Mouse (Mus musculus): ENCODE measurements around the gene Adh7. TPM values are rescaled to one million over a fixed set of nuclear protein-coding genes. Genes with fewer than 3 reads are reported as not detected.

Adh7 gene
- polyA plus RNA-seq, 1 experiment from 2014 or later = 1.1 TPM

- H3K9me3 ChIP-seq = no peaks in the 10 kb centered on the region
- no peak overlapping the region for H3K9ac ChIP-seq
- WGBS = 81% methylated on average over 4 of the region's 4 CpGs
- no peak for ATAC-seq (ENCODE audit: low FRiP score)
- no peak overlapping the region for H3K27ac ChIP-seq
- H3K36me3 ChIP-seq = no peaks in the 10 kb centered on the region
- no peak overlapping the region for H3K4me3 ChIP-seq
- H3K4me1 ChIP-seq (replicated peaks) = no peaks in the 10 kb centered on the region
- no peaks in the 10 kb centered on the region for H3K27me3 ChIP-seq
- H3K4me2 ChIP-seq = no peak overlapping the region
These were observed 45.0 kb downstream of the Adh7 start for GRCm38 (mm10) chr3:138262568-138262967.

GRCm38 (mm10) chr3:138263154-138263930, 45.8 kb downstream of the Adh7 start:
- Histone ChIP-seq H3K27ac (no peak overlapping the region), H3K4me2 (no peak overlapping the region), H3K4me1 (replicated peaks) (no peaks in the 10 kb centered on the region), H3K9ac (no peak overlapping the region), H3K36me3 (no peaks in the 10 kb centered on the region), H3K27me3 (no peaks in the 10 kb centered on the region), H3K4me3 (no peak overlapping the region), H3K9me3 (no peaks in the 10 kb centered on the region)
- WGBS = 89% methylated on average over 5 of the region's 5 CpGs
- no peak for ATAC-seq (ENCODE audit: low FRiP score)

GRCm38 (mm10) chr3:138264648-138265047, 47.1 kb downstream of the Adh7 start:
- Histone ChIP-seq H3K4me2 (no peak overlapping the region), H3K4me1 (replicated peaks) (no peaks in the 10 kb centered on the region), H3K27ac (no peak overlapping the region), H3K36me3 (no peaks in the 10 kb centered on the region), H3K9me3 (no peaks in the 10 kb centered on the region), H3K4me3 (no peak overlapping the region), H3K9ac (no peak overlapping the region), H3K27me3 (no peaks in the 10 kb centered on the region)
- ATAC-seq (ENCODE audit: low FRiP score) = no peak
- whole genome bisulfite sequencing = 83% methylated on average over 3 of the region's 3 CpGs

GRCm38 (mm10) chr3:138270507-138270906, 52.9 kb downstream of the Adh7 start:
- H3K4me3 ChIP-seq = no peak overlapping the region
- no peaks in the 10 kb centered on the region for H3K27me3 ChIP-seq
- no peak overlapping the region for H3K9ac ChIP-seq
- no peak overlapping the region for H3K4me2 ChIP-seq
- H3K9me3 ChIP-seq = no peaks in the 10 kb centered on the region
- 31% methylated on average over 1 of the region's 1 CpGs for WGBS
- no peaks in the 10 kb centered on the region for H3K4me1 ChIP-seq (replicated peaks)
- no peak for ATAC-seq (ENCODE audit: low FRiP score)
- no peak overlapping the region for H3K27ac ChIP-seq
- no peaks in the 10 kb centered on the region for H3K36me3 ChIP-seq

GRCm38 (mm10) chr3:138271297-138271696, 53.7 kb downstream of the Adh7 start:
- Histone ChIP-seq H3K4me3 (no peak overlapping the region), H3K27me3 (no peaks in the 10 kb centered on the region), H3K4me1 (replicated peaks) (no peaks in the 10 kb centered on the region), H3K36me3 (no peaks in the 10 kb centered on the region), H3K9ac (no peak overlapping the region), H3K9me3 (no peaks in the 10 kb centered on the region), H3K4me2 (no peak overlapping the region), H3K27ac (no peak overlapping the region)
- no peak for ATAC-seq (ENCODE audit: low FRiP score)
- WGBS = 97% methylated on average over 2 of the region's 2 CpGs

GRCm38 (mm10) chr3:138273080-138273479, 55.5 kb downstream of the Adh7 start:
- H3K4me3 ChIP-seq = no peak overlapping the region
- H3K4me1 ChIP-seq (replicated peaks) = no peaks in the 10 kb centered on the region
- no peaks in the 10 kb centered on the region for H3K36me3 ChIP-seq
- no peak overlapping the region for H3K27ac ChIP-seq
- ATAC-seq (ENCODE audit: low FRiP score) = no peak
- H3K9me3 ChIP-seq = no peaks in the 10 kb centered on the region
- H3K27me3 ChIP-seq = no peaks in the 10 kb centered on the region
- H3K4me2 ChIP-seq = no peak overlapping the region
- no peak overlapping the region for H3K9ac ChIP-seq
- WGBS = 95% methylated on average over 7 of the region's 7 CpGs

- H3K4me2 ChIP-seq = no peak overlapping the region
- H3K9ac ChIP-seq = no peak overlapping the region
- H3K27me3 ChIP-seq = no peaks in the 10 kb centered on the region
- ATAC-seq (ENCODE audit: low FRiP score) = no peak
- H3K27ac ChIP-seq = no peak overlapping the region
- H3K9me3 ChIP-seq = no peaks in the 10 kb centered on the region
- H3K36me3 ChIP-seq = no peaks in the 10 kb centered on the region
- WGBS = 96% methylated on average over 3 of the region's 3 CpGs
- no peak overlapping the region for H3K4me3 ChIP-seq
- H3K4me1 ChIP-seq (replicated peaks) = no peaks in the 10 kb centered on the region
These were observed 57.5 kb downstream of the Adh7 start for GRCm38 (mm10) chr3:138275100-138275499.

- no peaks in the 10 kb centered on the region for H3K4me1 ChIP-seq (replicated peaks)
- WGBS = 66% methylated on average over 9 of the region's 9 CpGs
These were observed 65.0 kb downstream of the Adh7 start for GRCm38 (mm10) chr3:138282556-138282955.

More at GRCm38 (mm10) chr3:138282556-138282955, 65.0 kb downstream of the Adh7 start:
- Histone ChIP-seq H3K9me3 (no peaks in the 10 kb centered on the region), H3K9ac (no peak overlapping the region), H3K27me3 (no peaks in the 10 kb centered on the region), H3K4me3 (no peak overlapping the region), H3K36me3 (no peaks in the 10 kb centered on the region), H3K27ac (no peak overlapping the region), H3K4me2 (no peak overlapping the region)
- no peak for ATAC-seq (ENCODE audit: low FRiP score)

Other genes starting within 250 kb of the Adh7 start
- gene Dapp1, start 236.2 kb upstream of the Adh7 start, polyA plus RNA-seq (2015; fragmentation: Nextera tagmentation; extraction: Ambion mirVana) = 1.8 and 1.9 TPM in 2 replicates
- 0.12 and 0.18 TPM in 2 replicates for gene 1110002E22Rik, start 152.7 kb upstream of the Adh7 start, polyA plus RNA-seq (2015; fragmentation: Nextera tagmentation; extraction: Ambion mirVana)
- 0.12 TPM in 1 of 2 replicates, not detected in the other for gene Gm5105, start 150.4 kb upstream of the Adh7 start, polyA plus RNA-seq (2015; fragmentation: Nextera tagmentation; extraction: Ambion mirVana)
- 8.1 TPM in 2 replicates for gene Trmt10a, start 74.3 kb upstream of the Adh7 start, polyA plus RNA-seq (2015; fragmentation: Nextera tagmentation; extraction: Ambion mirVana)
- gene Mttp, start 72.8 kb upstream of the Adh7 start, polyA plus RNA-seq (2015; fragmentation: Nextera tagmentation; extraction: Ambion mirVana) = 9.4 and 10.0 TPM in 2 replicates
- 0.10 TPM in 1 of 2 replicates, not detected in the other for gene 4930579F01Rik, start 23.9 kb upstream of the Adh7 start, polyA plus RNA-seq (2015; fragmentation: Nextera tagmentation; extraction: Ambion mirVana)
- gene Adh1, start 43.2 kb downstream of the Adh7 start, polyA plus RNA-seq (2015; fragmentation: Nextera tagmentation; extraction: Ambion mirVana) = 0.65 and 1.4 TPM in 2 replicates
- not detected in 2 replicates for gene Adh6a, start 95.5 kb downstream of the Adh7 start, polyA plus RNA-seq (2015; fragmentation: Nextera tagmentation; extraction: Ambion mirVana)
- 0.10 and 0.22 TPM in 2 replicates for gene Adh6b, start 124.0 kb downstream of the Adh7 start, polyA plus RNA-seq (2015; fragmentation: Nextera tagmentation; extraction: Ambion mirVana)
- gene Adh4, start 197.7 kb downstream of the Adh7 start, polyA plus RNA-seq (2015; fragmentation: Nextera tagmentation; extraction: Ambion mirVana) = not detected in 2 replicates
- 230 TPM in 2 replicates for gene Adh5, start 225.3 kb downstream of the Adh7 start, polyA plus RNA-seq (2015; fragmentation: Nextera tagmentation; extraction: Ambion mirVana)